Mouse (Mus musculus): Measurements from ENCODE around the gene Idh2. TPM values are rescaled to one million over a fixed set of nuclear protein-coding genes. Genes with fewer than 3 reads are reported as not detected.

Gene Idh2
- total and polyA plus RNA-seq, 3 experiments, result 121 to 268 (median 181) TPM

- Histone ChIP-seq H3K9ac (ENCODE audit: control insufficient read depth, low read depth, low read length, poor library complexity, severe bottlenecking) (no peak overlapping the region), H3K9me3 (replicated peaks; ENCODE audit: insufficient read depth, low read length) (no peaks in the 10 kb centered on the region), H3K36me3 (ENCODE audit: control insufficient read depth in 1 of 2, insufficient read depth in 2 of 2, low read length in 2 of 2) (peaks cover 0 to 16% of the 10 kb centered on the region in 2 experiments; a peak in 2 of 4 replicates), H3K27me3 (ENCODE audit: control insufficient read depth in 1 of 2, insufficient read depth in 2 of 2, low read length in 2 of 2) (no peaks in the 10 kb centered on the region), H3K27ac (ENCODE audit: control insufficient read depth, low read depth, low read length) (no peak overlapping the region; the same call in 1 of the 2 replicates), H3K79me2 (ENCODE audit: control insufficient read depth, insufficient read depth, low read length, poor library complexity) (no peaks in the 10 kb centered on the region), H3K4me1 (ENCODE audit: control insufficient read depth in 1 of 2, insufficient read depth in 2 of 2, low read length in 2 of 2) (peaks cover 3 to 24% of the 10 kb centered on the region in 2 experiments; a peak in 3 of 4 replicates), H3K4me3 (ENCODE audit: control insufficient read depth in 1 of 2, insufficient read depth in 1 of 2, low read depth in 2 of 2, low read length in 2 of 2) (no peak overlapping the region)
- TF ChIP-seq USF1 (IDR thresholded peaks at IDR 0.05; ENCODE audit: low read depth, low read length) (no peak), TBP (IDR thresholded peaks at IDR 0.05; ENCODE audit: low read depth, low read length) (no peak), UBTF (IDR thresholded peaks at IDR 0.05; ENCODE audit: borderline replicate concordance, insufficient read depth, low read depth, low read length) (no peak), POLR2A (IDR thresholded peaks at IDR 0.05; ENCODE audit: control insufficient read depth in 1 of 2, insufficient read depth in 1 of 2, low read depth in 1 of 2, low read length in 2 of 2, poor library complexity in 1 of 2) (no peak), TAL1 (IDR thresholded peaks at IDR 0.05; ENCODE audit: low read length) (no peak), CHD2 (IDR thresholded peaks at IDR 0.05; ENCODE audit: low read length) (no peak), USF2 (IDR thresholded peaks at IDR 0.05; ENCODE audit: borderline replicate concordance in 1 of 2, insufficient read depth in 1 of 2, low read depth in 1 of 2, low read length in 2 of 2) (no peak), CTCF (IDR thresholded peaks at IDR 0.05 in 2 of 3, conservative IDR thresholded peaks at IDR 0.05 in 1 of 3; ENCODE audit: control insufficient read depth in 1 of 3, insufficient read depth in 1 of 3, low read depth in 2 of 3, low read length in 3 of 3, poor library complexity in 1 of 3, severe bottlenecking in 1 of 3) (no peak), GATA1 (IDR thresholded peaks at IDR 0.05; ENCODE audit: low read depth, low read length) (no peak), POLR2AphosphoS5 (IDR thresholded peaks at IDR 0.05; ENCODE audit: borderline replicate concordance, low read depth, low read length) (no peak), MXI1 (IDR thresholded peaks at IDR 0.05; ENCODE audit: low read depth, low read length) (no peak), TCF12 (IDR thresholded peaks at IDR 0.05; ENCODE audit: low read depth, low read length) (no peak), HCFC1 (IDR thresholded peaks at IDR 0.05; ENCODE audit: low read depth, low read length) (no peak), SMC3 (IDR thresholded peaks at IDR 0.05; ENCODE audit: low read depth, low read length) (no peak), MYC (IDR thresholded peaks at IDR 0.05; ENCODE audit: low read depth, low read length) (no peak), ETS1 (IDR thresholded peaks at IDR 0.05; ENCODE audit: low read depth, low read length) (no peak), ZC3H11A (IDR thresholded peaks at IDR 0.05; ENCODE audit: low read depth, low read length) (no peak), ELF1 (IDR thresholded peaks at IDR 0.05; ENCODE audit: low read depth, low read length) (no peak), NRF1 (IDR thresholded peaks at IDR 0.05; ENCODE audit: insufficient read depth, low read depth, low read length, poor library complexity, severe bottlenecking) (no peak)
- no peak for DNase-seq (ENCODE audit: low read depth, low spot score)
These were observed 34.2 kb upstream of the Idh2 start for GRCm38 (mm10) chr7:80149356-80149755.

GRCm38 (mm10) chr7:80146077-80146476, 30.9 kb upstream of the Idh2 start:
- peak overlapping the region; percentile 17 to 19 for H3K4me3 ChIP-seq (ENCODE audit: control insufficient read depth in 1 of 2, insufficient read depth in 1 of 2, low read depth in 2 of 2, low read length in 2 of 2)
- peak overlapping the region; percentile 61 for H3K9ac ChIP-seq (ENCODE audit: control insufficient read depth, low read depth, low read length, poor library complexity, severe bottlenecking)
- no peaks in the 10 kb centered on the region for H3K9me3 ChIP-seq (replicated peaks; ENCODE audit: insufficient read depth, low read length)
- no peaks in the 10 kb centered on the region; the same call in 1 of the 2 replicates for H3K79me2 ChIP-seq (ENCODE audit: control insufficient read depth, insufficient read depth, low read length, poor library complexity)
- peaks cover 3 to 30% of the 10 kb centered on the region in 2 experiments; a peak in 3 of 4 replicates for H3K4me1 ChIP-seq (ENCODE audit: control insufficient read depth in 1 of 2, insufficient read depth in 2 of 2, low read length in 2 of 2)
- no peaks in the 10 kb centered on the region for H3K27me3 ChIP-seq (ENCODE audit: control insufficient read depth in 1 of 2, insufficient read depth in 2 of 2, low read length in 2 of 2)
- DNase-seq (ENCODE audit: low read depth, low spot score), result peak; percentile 96
- peaks cover 0 to 18% of the 10 kb centered on the region in 2 experiments; a peak in 2 of 4 replicates for H3K36me3 ChIP-seq (ENCODE audit: control insufficient read depth in 1 of 2, insufficient read depth in 2 of 2, low read length in 2 of 2)
- peak overlapping the region; percentile 99 for H3K27ac ChIP-seq (ENCODE audit: control insufficient read depth, low read depth, low read length)
- peak; percentile 48 for TF ChIP-seq ZNF384 (IDR thresholded peaks at IDR 0.05; ENCODE audit: low read depth, low read length)
- TF ChIP-seq EP300 (IDR thresholded peaks at IDR 0.05; ENCODE audit: low read depth in 1 of 2, low read length in 2 of 2), result peak; percentile 96 to 98
- TF ChIP-seq POLR2AphosphoS2 (IDR thresholded peaks at IDR 0.05; ENCODE audit: low read length), result no peak
- TF ChIP-seq NRF1 (IDR thresholded peaks at IDR 0.05; ENCODE audit: insufficient read depth, low read depth, low read length, poor library complexity, severe bottlenecking), result no peak
- no peak for TF ChIP-seq ZC3H11A (IDR thresholded peaks at IDR 0.05; ENCODE audit: low read depth, low read length)
- TF ChIP-seq CHD1 (IDR thresholded peaks at IDR 0.05; ENCODE audit: low read depth, low read length), result no peak
- TF ChIP-seq UBTF (IDR thresholded peaks at IDR 0.05; ENCODE audit: borderline replicate concordance, insufficient read depth, low read depth, low read length), result no peak
- TF ChIP-seq MYC (IDR thresholded peaks at IDR 0.05; ENCODE audit: low read depth, low read length), result peak; percentile 57
- TF ChIP-seq KAT2A (conservative IDR thresholded peaks at IDR 0.05; ENCODE audit: low read depth, low read length), result no peak
- no peak for TF ChIP-seq CHD2 (IDR thresholded peaks at IDR 0.05; ENCODE audit: low read length)
- TF ChIP-seq TBP (IDR thresholded peaks at IDR 0.05; ENCODE audit: low read depth, low read length), result no peak
- no peak for TF ChIP-seq MEF2A (IDR thresholded peaks at IDR 0.05; ENCODE audit: extremely low read depth, insufficient replicate concordance, low read depth, low read length, poor library complexity, severe bottlenecking)
- TF ChIP-seq RCOR1 (IDR thresholded peaks at IDR 0.05; ENCODE audit: low read depth, low read length), result peak; percentile 86
- TF ChIP-seq GATA1 (IDR thresholded peaks at IDR 0.05; ENCODE audit: low read depth, low read length), result peak; percentile 98
- TF ChIP-seq HCFC1 (IDR thresholded peaks at IDR 0.05; ENCODE audit: low read depth, low read length), result peak; percentile 61; the same call in 1 of the 2 replicates
- peak; percentile 83 for TF ChIP-seq BHLHE40 (IDR thresholded peaks at IDR 0.05; ENCODE audit: borderline replicate concordance, low read depth, low read length)
- TF ChIP-seq NELFE (IDR thresholded peaks at IDR 0.05; ENCODE audit: low read depth, low read length), result peak; percentile 36; the same call in 1 of the 2 replicates
- peak; percentile 49; the same call in 1 of the 2 replicates for TF ChIP-seq MAX (IDR thresholded peaks at IDR 0.05; ENCODE audit: low read length)
- no peak for TF ChIP-seq CTCF (IDR thresholded peaks at IDR 0.05 in 2 of 3, conservative IDR thresholded peaks at IDR 0.05 in 1 of 3; ENCODE audit: control insufficient read depth in 1 of 3, insufficient read depth in 1 of 3, low read depth in 2 of 3, low read length in 3 of 3, poor library complexity in 1 of 3, severe bottlenecking in 1 of 3)
